Mouse (Mus musculus): ENCODE measurements around the gene Rfx4. TPM values are rescaled to one million over a fixed set of nuclear protein-coding genes. Genes with fewer than 3 reads are reported as not detected.

Gene Rfx4
- total RNA-seq, 2 experiments from 2014 or later: 0.17 TPM; not detected in 1

GRCm38 (mm10) chr10:84758200-84758468, 2.3 kb downstream of the Rfx4 start:
- no peak for DNase-seq (ENCODE audit: low spot score in 2 of 2)

DNA sequence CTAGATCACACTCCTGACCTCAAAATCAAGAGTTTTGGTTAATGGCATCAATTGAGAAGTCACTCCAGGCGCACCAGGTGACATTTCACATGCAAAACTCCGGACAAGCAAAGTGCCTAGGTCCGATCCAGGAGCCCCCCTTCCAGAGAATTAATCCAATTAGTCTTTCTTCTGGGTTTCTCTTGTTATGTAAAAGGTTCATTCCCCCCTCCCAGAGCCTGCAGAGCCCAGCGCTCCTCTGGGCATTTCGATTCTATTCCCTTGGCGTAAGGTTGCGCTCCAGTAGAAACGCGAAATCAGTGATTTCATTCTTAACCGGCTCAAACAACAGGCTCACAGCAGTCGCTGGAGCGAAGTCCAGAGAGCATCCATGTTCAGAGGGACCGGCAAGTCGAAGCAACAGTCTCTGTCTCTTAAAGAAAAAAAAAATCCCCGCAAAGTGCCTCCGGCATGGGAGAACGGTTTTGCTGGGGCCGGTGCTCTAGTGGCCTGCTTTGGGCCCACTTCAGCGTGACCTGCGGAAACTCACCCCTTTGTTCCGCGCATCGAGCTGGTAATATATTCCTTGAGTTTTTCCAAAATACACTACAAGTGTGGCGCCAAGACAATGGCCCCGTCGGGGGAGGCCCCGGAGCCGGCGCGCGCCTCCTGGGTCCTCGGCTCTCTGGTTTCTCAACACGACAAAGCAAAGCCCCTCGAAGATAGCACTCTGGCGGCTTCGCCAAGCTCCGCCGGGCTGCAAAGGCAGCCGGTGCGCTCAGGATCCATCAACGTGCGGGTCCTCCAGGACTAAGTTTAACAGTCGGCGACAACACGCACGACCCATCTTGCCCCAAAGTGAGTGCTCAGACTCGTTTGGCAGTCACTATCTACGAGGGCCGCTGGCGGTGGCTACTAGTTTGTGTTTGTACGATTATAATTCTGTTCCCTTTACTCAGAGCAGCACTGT, 2.9 kb downstream of the Rfx4 start:
- DNase-seq (ENCODE audit: low spot score in 2 of 2): no peak

DNA sequence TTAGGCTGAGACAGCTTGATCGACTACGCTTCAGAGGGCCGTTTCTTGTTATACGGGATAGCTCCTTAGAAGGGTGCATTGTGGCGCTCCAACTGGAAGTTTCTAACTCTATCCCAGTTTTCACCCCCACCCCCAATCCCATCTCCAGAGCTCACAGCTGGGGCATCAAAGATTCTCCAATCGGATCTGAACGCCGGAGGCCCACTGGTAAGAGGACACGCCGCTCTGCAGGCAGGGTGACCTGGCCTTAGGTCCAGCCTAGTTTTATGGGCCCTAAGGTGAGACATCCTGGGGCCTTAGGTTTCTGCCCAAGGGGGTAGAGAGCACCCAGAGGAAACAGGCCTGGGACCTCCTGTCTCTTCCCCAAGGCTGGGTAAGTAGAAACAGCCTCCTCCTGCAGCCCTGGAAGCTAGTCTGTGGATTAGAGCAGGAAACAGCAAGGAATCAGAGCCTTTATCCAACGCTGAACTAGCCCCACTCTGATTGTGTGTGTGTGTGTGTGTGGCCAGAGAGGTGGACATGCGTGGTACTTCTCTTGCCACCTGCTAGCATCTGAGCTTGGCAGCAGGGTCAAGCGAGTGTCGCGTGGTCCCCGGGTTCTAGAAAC, 3.8 kb downstream of the Rfx4 start:
- DNase-seq (ENCODE audit: low spot score in 2 of 2): no peak

DNA sequence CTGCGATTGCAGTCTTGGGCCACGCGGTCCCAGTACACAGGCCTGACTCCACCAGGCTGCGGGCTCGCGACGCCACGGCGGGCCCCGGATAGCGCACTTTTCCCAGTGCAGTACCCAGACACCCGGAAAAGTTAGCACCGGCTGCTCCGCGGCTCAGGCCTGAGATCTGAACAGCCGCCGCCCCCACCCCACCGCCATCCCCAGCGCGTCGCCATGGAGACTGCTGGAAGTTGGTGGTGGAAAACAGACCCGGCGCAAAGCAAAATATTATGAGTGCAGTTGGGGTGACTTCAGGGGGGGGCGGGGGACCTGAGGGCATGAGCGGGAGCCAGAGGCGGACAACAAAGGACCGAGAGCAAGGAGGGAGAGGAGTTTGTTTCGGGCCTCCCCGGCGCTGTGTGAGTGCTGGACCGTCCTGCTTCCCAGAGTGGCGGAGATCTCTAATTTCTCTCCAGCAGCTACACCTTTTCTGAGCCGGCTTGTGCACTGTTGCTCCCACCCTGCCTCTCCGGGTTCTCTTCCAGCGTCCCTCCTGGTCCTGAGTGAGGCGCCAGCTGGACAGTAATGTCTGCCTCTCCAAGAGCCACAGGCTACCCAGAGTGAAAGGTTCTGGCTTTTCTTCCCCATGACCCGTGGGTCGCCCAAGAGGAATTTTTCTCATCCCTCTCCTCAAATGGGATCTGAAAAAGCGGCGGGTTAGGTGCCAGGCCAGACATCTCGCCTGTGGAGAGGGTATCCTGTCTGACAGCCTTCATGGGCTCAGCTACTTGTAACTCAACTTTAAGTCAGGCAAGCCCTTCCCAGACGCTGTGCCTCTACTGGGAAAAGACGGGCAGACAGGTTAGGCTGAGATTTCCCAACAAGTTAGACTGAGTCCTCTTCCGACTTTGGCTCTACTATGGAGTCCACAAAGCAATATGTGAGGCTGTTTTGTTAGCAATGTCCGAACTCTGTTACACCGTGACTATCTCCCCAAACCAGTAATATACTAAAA, 4.6 kb downstream of the Rfx4 start:
- no peak for DNase-seq (ENCODE audit: low spot score in 2 of 2)

DNA sequence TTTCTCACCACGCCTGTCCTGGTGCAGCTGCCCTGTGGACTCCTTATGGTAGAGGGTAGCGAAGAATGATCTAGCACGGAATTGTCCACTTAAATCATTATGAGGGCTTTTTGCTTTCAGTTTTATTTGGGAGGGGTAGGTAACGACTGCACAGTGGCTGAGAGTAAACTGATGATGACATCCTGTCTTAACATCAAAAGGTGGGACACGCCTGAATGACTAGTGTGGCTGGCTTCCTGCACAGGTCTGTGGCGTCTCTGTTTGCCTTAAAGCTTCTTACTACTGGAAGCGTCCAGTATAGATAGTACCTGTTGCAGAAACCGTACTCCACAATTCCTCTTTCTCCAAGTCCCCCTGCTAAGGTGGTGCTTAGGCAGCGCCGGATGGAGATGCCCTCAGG, 12.9 kb downstream of the Rfx4 start:
- no peak for DNase-seq (ENCODE audit: low spot score in 2 of 2)

DNA sequence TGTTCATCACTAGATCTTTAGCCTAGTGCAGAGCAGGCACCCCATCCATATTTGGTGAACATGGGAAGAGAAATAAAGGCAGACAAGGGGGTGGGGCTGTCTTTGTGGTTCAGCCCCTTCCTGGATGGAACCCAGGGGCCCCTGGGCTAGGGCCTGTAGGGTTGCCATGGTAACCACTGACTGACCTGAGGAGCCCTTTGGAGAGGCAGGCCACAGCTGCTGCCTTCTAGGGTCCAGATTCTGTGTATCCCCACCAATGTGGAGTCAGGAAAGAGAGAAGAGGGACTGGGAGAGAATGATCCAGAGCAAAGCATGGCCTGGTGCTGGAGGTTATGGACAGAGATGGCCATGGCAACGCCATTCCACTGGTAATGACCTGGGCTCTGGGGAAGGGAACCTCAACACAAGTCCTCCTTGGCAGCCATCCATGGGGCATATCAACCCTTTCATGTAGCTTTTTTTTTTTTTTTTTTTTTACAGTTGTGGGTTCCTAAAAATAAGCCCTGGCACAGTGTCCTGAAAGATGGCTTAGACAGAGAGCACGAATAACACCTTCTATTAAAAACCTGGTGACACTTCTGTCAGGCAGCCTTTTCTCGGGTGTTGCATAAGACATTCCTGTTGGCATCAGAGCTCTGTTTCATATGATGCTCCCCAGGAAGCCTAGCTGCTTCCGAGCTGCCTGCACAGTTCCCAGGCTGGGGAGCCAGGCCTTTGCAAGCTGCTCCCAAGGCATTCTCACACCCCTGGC, 16.7 kb downstream of the Rfx4 start:
- DNase-seq (ENCODE audit: low spot score in 2 of 2): no peak

DNA sequence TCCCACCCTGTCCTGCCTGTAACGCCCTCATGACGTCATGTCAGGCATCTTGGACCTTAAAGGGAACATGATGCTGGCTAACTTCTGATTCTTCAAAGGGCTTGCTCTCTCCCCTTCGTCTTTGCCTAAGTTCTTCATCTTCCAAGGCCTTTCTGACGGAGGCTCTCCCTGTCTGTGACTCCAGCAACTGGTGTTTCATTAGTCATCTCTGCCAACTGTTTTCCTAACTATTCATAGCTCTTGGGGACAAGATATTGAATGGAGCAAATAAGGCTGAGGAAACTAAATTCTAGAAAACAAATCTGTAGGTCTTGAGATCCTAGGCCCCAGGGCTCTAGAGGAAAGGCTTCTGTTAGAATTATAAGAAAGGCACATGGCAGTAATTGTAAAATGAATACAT, 18.0 kb downstream of the Rfx4 start:
- DNase-seq (ENCODE audit: low spot score in 2 of 2): no peak

DNA sequence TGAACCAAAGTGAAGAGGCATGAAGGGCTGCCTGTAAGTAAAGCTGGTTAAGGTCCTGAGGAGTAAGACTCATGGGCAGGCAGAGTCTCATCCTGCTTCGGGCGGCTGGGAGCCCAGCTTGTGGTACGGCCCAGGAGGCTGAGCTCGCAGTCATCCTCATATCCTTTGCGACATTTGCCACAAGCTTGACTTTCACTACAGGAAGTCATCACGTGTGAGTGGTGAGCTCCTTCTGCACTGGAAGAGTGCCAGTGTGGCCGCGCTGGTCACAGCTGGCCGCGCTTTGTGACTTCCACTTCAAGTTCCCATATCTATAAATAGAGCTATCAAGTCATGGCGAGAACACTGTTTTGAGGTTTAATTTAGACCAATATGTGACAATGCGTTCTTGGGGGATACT, 18.7 kb downstream of the Rfx4 start:
- DNase-seq (ENCODE audit: low spot score in 2 of 2): no peak

- no peak for DNase-seq (ENCODE audit: low spot score in 2 of 2)
Measured at GRCm38 (mm10) chr10:84777109-84777508, 21.2 kb downstream of the Rfx4 start.

GRCm38 (mm10) chr10:84777974-84778373, 22.1 kb downstream of the Rfx4 start:
- DNase-seq (ENCODE audit: low spot score in 2 of 2): no peak

DNA sequence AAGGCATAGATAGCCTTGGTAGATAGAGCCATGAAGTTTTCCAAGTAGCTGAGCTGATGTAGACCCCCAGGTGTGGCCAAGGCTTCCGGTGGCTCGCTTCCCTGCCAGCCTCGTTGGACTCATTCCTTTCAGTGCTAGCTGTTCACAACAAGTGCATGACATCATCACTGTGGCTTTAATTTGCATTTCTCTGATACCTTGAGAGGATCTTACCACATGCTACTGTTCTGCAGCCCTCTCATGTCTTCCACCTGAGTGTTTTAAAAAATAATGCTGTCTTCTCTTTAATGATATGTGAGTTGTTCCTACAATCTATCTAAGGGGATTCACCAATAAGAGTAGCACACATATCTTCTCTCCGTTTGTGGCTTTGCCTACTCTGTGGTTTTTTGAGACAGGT, 25.0 kb downstream of the Rfx4 start:
- no peak for DNase-seq (ENCODE audit: low spot score in 2 of 2)

DNA sequence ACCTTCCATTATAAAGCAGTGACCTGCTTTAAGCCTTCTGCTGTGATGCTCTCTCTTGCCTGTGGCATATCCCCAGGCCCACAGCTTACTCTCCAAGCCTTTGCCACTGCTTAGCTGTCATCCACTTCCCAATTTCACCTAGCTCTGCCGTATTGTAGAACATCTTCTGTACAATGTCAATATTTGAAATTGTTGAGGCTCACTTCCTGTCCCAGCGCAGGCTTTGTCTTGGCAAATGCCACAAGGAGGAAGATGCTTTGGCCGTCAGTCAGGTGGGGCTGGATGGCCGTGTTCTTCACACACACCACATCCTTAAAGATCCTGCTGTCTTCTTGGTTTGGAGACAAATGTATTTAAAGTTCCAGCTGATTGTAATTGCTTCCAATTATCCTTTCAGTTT, 29.5 kb downstream of the Rfx4 start:
- DNase-seq (ENCODE audit: low spot score in 2 of 2): no peak

GRCm38 (mm10) chr10:84790323-84790722, 34.5 kb downstream of the Rfx4 start:
- no peak for DNase-seq (ENCODE audit: low spot score in 2 of 2)

DNA sequence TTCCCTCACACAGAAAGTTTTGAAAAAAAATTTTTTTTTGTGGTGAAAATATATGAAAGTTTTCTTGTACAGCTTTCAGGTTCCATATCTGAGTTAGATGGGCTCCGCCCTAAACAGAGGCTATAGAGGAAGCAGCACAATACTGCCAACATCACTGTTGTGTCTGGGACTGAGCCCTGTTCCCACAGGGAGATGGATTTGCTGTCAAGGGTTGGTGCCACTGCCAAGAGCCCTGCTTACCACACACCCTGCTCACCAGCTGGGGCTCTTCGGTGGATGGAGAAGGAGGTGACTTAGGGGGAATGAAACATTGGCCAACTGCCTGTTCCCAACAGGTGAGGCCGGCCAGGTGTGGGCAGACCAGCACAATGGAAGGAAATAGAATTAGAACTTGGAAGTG, 35.3 kb downstream of the Rfx4 start:
- DNase-seq (ENCODE audit: low spot score in 2 of 2): no peak

DNA sequence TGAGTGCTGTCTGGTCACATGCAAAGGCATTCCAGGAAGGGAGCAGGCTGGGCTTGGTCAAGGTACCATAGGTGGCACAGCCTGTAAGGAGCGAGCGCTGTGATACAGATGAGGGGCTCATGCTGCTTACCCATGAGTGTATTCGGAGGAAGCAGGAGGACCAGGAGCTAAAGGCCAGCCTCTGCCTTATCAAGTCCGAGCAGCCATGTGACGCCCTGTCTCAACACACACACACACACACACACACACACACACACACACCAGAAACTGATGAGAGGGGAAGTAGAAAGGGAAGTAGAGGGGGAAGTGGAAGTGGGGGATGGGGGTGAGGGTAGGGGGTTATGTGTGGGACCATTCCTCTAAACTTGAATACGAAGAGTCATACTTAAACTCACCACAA, 45.7 kb downstream of the Rfx4 start:
- DNase-seq (ENCODE audit: low spot score in 2 of 2): no peak

GRCm38 (mm10) chr10:84803216-84803844, 47.5 kb downstream of the Rfx4 start:
- no peak for DNase-seq (ENCODE audit: low spot score in 2 of 2)

- DNase-seq (ENCODE audit: low spot score in 2 of 2): no peak
Measured at GRCm38 (mm10) chr10:84805576-84805975, 49.7 kb downstream of the Rfx4 start.

- no peak for DNase-seq (ENCODE audit: low spot score in 2 of 2)
Measured at GRCm38 (mm10) chr10:84807206-84807605, 51.3 kb downstream of the Rfx4 start.

DNA sequence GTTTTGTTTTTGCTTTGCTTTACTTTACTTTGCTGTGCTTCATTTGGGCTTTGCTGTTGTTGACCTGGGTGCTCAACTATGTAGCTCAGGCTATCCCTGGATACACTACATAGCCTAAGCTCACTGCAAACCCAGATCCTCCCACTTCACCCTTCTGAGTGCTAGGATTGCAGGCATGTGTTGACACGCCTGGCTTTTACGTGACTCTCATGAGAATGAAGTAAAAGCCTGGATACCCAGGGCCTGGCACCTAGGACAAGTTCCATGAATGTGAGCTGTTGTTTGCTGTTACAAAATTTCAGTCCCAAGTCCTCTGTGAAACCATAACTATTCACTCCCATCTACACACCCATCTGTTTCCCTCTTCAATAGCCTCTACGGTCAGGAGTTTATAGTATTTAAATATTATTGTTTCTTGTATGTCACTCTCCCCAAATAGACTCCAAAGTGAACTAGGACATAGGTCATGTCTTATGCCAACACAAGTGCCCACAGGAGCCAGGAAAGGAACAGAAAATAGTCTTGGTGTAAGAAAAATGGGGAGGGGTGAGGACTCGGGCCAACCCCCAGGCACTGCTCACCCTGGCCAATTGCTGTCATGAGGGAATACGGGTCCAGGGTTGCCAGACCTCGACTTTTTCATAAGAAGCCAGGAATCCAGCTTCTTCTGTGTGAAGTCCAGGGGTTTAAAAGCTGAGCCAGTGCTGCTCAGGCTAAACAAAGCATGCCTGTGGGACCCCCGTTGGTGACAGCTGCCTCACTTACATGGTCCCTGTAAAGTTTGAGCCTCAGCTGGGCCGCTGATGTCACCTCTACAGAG, 54.4 kb downstream of the Rfx4 start:
- no peak for DNase-seq (ENCODE audit: low spot score in 2 of 2)
